Mouse (Mus musculus) stomach, postnatal 0 days (tissue): Measurements from ENCODE around the gene Fus.

Experiments
- CTCF ChIP-seq: IDR thresholded peaks from 2 replicates; pipeline ENCODE4 v1.5.1; 2016; ENCODE audit warnings: antibody characterized with exemption, low read depth, mild to moderate bottlenecking, moderate library complexity
- EP300 ChIP-seq: optimal IDR thresholded peaks from 2 replicates; pipeline ENCODE3; 2016; ENCODE audit warnings: antibody characterized with exemption

DNA sequence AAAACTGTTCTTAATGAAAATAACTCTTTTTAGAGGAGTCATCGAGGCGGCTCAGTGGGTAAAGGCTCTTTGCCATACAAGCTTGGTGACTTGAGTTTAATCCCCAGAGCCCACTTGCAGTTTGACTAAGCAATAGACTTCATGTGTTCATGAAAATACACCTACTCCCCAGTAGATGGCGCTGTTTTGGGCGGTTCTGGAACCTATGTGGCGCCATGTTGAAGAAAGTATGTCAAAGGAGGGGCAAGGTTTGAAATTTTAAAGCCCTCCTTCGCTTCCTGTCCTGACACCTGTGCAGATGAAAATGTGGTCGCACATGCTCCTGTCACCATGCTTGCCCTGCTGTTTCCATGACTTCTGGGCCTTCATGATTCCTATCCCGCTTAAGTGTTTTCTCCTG lies 55.7 kb downstream of the Fus start:
- TF ChIP-seq CTCF (peak; percentile 60), EP300 (no peak)
